Mouse (Mus musculus) small intestine, adult 2 months (tissue): ENCODE results near the gene Kyat3.

Source experiments
- CTCF ChIP-seq: fragments of 200-500 bp; IDR thresholded peaks from 2 replicates; pipeline ENCODE4 v1.5.1; 2012; ENCODE audit warnings: low read depth, mild to moderate bottlenecking, control low read depth, inconsistent platforms, low read length, moderate library complexity, mixed read lengths; ENCODE audit not compliant: insufficient replicate concordance, insufficient read length; ENCODE audit errors: extremely low read depth
- POLR2A ChIP-seq: fragments of 200-500 bp; IDR thresholded peaks from 2 replicates; pipeline ENCODE4 v1.6.1; 2012; ENCODE audit warnings: low read depth, mild to moderate bottlenecking, control low read depth, inconsistent platforms, low read length, moderate library complexity

- peak; percentile 99 for TF ChIP-seq POLR2A
- no peak for TF ChIP-seq CTCF
Measured at GRCm38 (mm10) chr3:142764995-142765777, 64.3 kb downstream of the Kyat3 start, which contains the start of gene Gtf2b.
